Mouse (Mus musculus) testis, postnatal 14 days (tissue): Measurements from ENCODE around the gene Olfr96.

Source experiments
- DNase-seq: peaks from one replicate; pipeline ENCODE4 v3.0.0; 2021; ENCODE audit warnings: low spot score

Olfr96 gene

GRCm38 (mm10) chr17:37270702-37271092, 50.8 kb downstream of the Olfr96 start:
- peak; percentile 7 for DNase-seq

GRCm38 (mm10) chr17:37275626-37276248, 55.8 kb downstream of the Olfr96 start:
- no peak for DNase-seq
